Mouse (Mus musculus): ENCODE measurements around the gene Lsm6. TPM values are rescaled to one million over a fixed set of nuclear protein-coding genes. Genes with fewer than 3 reads are reported as not detected.

Lsm6 gene
- polyA plus RNA-seq (2015; fragmentation: Nextera tagmentation; extraction: Ambion mirVana) = 298 and 382 TPM in 2 replicates

GRCm38 (mm10) chr8:78820673-78821310 lies at the start of gene Lsm6:
Gene Lsm6 (minus strand): TSS chr8:78821140.

Other genes with a start within 250 kb of the Lsm6 start
- gene Zfp827, start 207.3 kb upstream of the Lsm6 start, polyA plus RNA-seq (2015; fragmentation: Nextera tagmentation; extraction: Ambion mirVana) = 3.1 and 3.2 TPM in 2 replicates

Measured in skeletal muscle tissue, postnatal 0 days (tissue).